Mouse (Mus musculus): Measurements from ENCODE around the gene Ralgapa2. TPM values are rescaled to one million over a fixed set of nuclear protein-coding genes. Genes with fewer than 3 reads are reported as not detected.
"Not testable (repeated sequence)": the region's sequence is repeated elsewhere in the genome, so short reads cannot be mapped to it uniquely, and the experiment has no call there.

Ralgapa2 gene
- total RNA-seq, 2 experiments from 2014 or later: 32.1 to 32.7 TPM

- DNase-seq: no peak
- intact Hi-C loops (cut with DNase I): no loop called here
Measured at GRCm38 (mm10) chr2:146500067-146500466, 12.1 kb downstream of the Ralgapa2 start.

- intact Hi-C loops (cut with DNase I): no loop called here
Measured at GRCm38 (mm10) chr2:146499111-146499510, 13.0 kb downstream of the Ralgapa2 start.

GRCm38 (mm10) chr2:146498298-146498697 lies 13.8 kb downstream of the Ralgapa2 start:
- intact Hi-C loops (cut with DNase I): no loop called here
- no peak for DNase-seq

More at GRCm38 (mm10) chr2:146499111-146499510, 13.0 kb downstream of the Ralgapa2 start:
- DNase-seq: no peak

- DNase-seq: no peak
- intact Hi-C loops (cut with DNase I): no loop called here
Measured at GRCm38 (mm10) chr2:146496995-146497394, 15.1 kb downstream of the Ralgapa2 start.

GRCm38 (mm10) chr2:146495781-146496180 lies 16.4 kb downstream of the Ralgapa2 start:
- DNase-seq: no peak
- intact Hi-C loops (cut with DNase I): no loop called here

- intact Hi-C loops (cut with DNase I): no loop called here
Measured at GRCm38 (mm10) chr2:146493354-146493946, 18.7 kb downstream of the Ralgapa2 start.

GRCm38 (mm10) chr2:146491830-146492610 lies 20.1 kb downstream of the Ralgapa2 start:
- no peak for DNase-seq
- intact Hi-C loops (cut with DNase I): no loop called here

More at GRCm38 (mm10) chr2:146493354-146493946, 18.7 kb downstream of the Ralgapa2 start:
- no peak for DNase-seq

GRCm38 (mm10) chr2:146490926-146491325 lies 21.2 kb downstream of the Ralgapa2 start:
- no peak for DNase-seq
- intact Hi-C loops (cut with DNase I): no loop called here

- DNase-seq: no peak
- intact Hi-C loops (cut with DNase I): no loop called here
Measured at GRCm38 (mm10) chr2:146488291-146488690, 23.9 kb downstream of the Ralgapa2 start.

- intact Hi-C loops (cut with DNase I): no loop called here
- DNase-seq: no peak
Measured at GRCm38 (mm10) chr2:146482859-146483258, 29.3 kb downstream of the Ralgapa2 start.

GRCm38 (mm10) chr2:146477491-146477890 lies 34.7 kb downstream of the Ralgapa2 start:
- no peak for DNase-seq
- intact Hi-C loops (cut with DNase I): no loop called here

GRCm38 (mm10) chr2:146476428-146476972 lies 35.6 kb downstream of the Ralgapa2 start:
- intact Hi-C loops (cut with DNase I): no loop called here
- DNase-seq: peak; percentile 19 to 41

- DNase-seq: no peak
Measured at GRCm38 (mm10) chr2:146476001-146476400, 36.1 kb downstream of the Ralgapa2 start.

GRCm38 (mm10) chr2:146470947-146471346 lies 41.2 kb downstream of the Ralgapa2 start:
- intact Hi-C loops (cut with DNase I): no loop called here

More at GRCm38 (mm10) chr2:146476001-146476400, 36.1 kb downstream of the Ralgapa2 start:
- intact Hi-C loops (cut with DNase I): no loop called here

GRCm38 (mm10) chr2:146469707-146470420 lies 42.3 kb downstream of the Ralgapa2 start:
- intact Hi-C loops (cut with DNase I): loop anchor here (1.0 kb wide), 1 partner anchor 143 kb away; no protein-coding TSS in a partner anchor
- DNase-seq: peak; percentile 54 to 69

More at GRCm38 (mm10) chr2:146470947-146471346, 41.2 kb downstream of the Ralgapa2 start:
- peak; percentile 25 to 35 for DNase-seq

- no peak for DNase-seq
- intact Hi-C loops (cut with DNase I): loop anchor here (1.0 kb wide), 1 partner anchor 144 kb away; no protein-coding TSS in a partner anchor
Measured at GRCm38 (mm10) chr2:146468898-146469297, 43.2 kb downstream of the Ralgapa2 start.

- intact Hi-C loops (cut with DNase I): no loop called here
- DNase-seq: no peak
Measured at GRCm38 (mm10) chr2:146468016-146468415, 44.1 kb downstream of the Ralgapa2 start.

- DNase-seq; intact Hi-C loops (cut with DNase I): not testable (repeated sequence)
Measured at GRCm38 (mm10) chr2:146466811-146467210, 45.3 kb downstream of the Ralgapa2 start.

- DNase-seq: no peak
- intact Hi-C loops (cut with DNase I): no loop called here
Measured at GRCm38 (mm10) chr2:146457494-146457893, 54.6 kb downstream of the Ralgapa2 start.

- intact Hi-C loops (cut with DNase I): no loop called here
- no peak for DNase-seq
Measured at GRCm38 (mm10) chr2:146456612-146457011, 55.5 kb downstream of the Ralgapa2 start.

GRCm38 (mm10) chr2:146456062-146456461 lies 56.1 kb downstream of the Ralgapa2 start:
- intact Hi-C loops (cut with DNase I): no loop called here

More at GRCm38 (mm10) chr2:146456062-146456461, 56.1 kb downstream of the Ralgapa2 start:
- DNase-seq: no peak
